Mouse (Mus musculus) limb, embryonic 15.5 days (tissue): ENCODE measurements at regions not wholly inside any gene's neighbourhood (a gene's known extent, or its start where the extent isn't known, plus 50 kb on each side); places are given as distances from the start of the nearest gene placed in this dataset.

Source experiments
- ATAC-seq: fragments of 200-750 bp; cut with Nextera tagmentation; 2 replicates; pipeline ENCODE4 v1.8.0; 2017; ENCODE audit warnings: low read depth, moderate TSS enrichment; ENCODE audit not compliant: insufficient number of reproducible peaks, low FRiP score, low TSS enrichment
- H3K27ac ChIP-seq: fragments of 300-500 bp; sonication (generic); 2 replicates; pipeline ENCODE4 v1.5.1; 2015; ENCODE audit warnings: moderate library complexity, mild to moderate bottlenecking, inconsistent platforms
- H3K27me3 ChIP-seq: fragments of 300-500 bp; sonication (generic); 2 replicates; pipeline ENCODE4 v1.6.1; 2015; ENCODE audit warnings: inconsistent platforms
- H3K36me3 ChIP-seq: fragments of 300-500 bp; sonication (generic); 2 replicates; pipeline ENCODE4 v1.6.1; 2015; ENCODE audit warnings: inconsistent platforms
- H3K4me1 ChIP-seq: fragments of 300-500 bp; sonication (generic); 2 replicates; pipeline ENCODE4 v1.6.1; 2015; ENCODE audit warnings: inconsistent platforms
- H3K4me2 ChIP-seq: fragments of 300-500 bp; sonication (generic); 2 replicates; pipeline ENCODE4 v1.6.1; 2015; ENCODE audit warnings: mild to moderate bottlenecking, inconsistent platforms
- H3K4me3 ChIP-seq: fragments of 300-500 bp; sonication (generic); 2 replicates; pipeline ENCODE4 v1.5.1; 2015; ENCODE audit warnings: mild to moderate bottlenecking, inconsistent platforms
- H3K9ac ChIP-seq: fragments of 300-500 bp; sonication (generic); 2 replicates; pipeline ENCODE4 v1.6.1; 2015; ENCODE audit warnings: inconsistent platforms
- H3K9me3 ChIP-seq: fragments of 300-500 bp; sonication (generic); 2 replicates; pipeline ENCODE4 v1.6.1; 2016; ENCODE audit warnings: inconsistent platforms
- WGBS: fragments of 180-500 bp; shearing (Covaris S2); methylation state at CpG from one replicate; pipeline ENCODE4 v1.1.7; 2015; 5-methylcytosine and 5-hydroxymethylcytosine counted together

DNA sequence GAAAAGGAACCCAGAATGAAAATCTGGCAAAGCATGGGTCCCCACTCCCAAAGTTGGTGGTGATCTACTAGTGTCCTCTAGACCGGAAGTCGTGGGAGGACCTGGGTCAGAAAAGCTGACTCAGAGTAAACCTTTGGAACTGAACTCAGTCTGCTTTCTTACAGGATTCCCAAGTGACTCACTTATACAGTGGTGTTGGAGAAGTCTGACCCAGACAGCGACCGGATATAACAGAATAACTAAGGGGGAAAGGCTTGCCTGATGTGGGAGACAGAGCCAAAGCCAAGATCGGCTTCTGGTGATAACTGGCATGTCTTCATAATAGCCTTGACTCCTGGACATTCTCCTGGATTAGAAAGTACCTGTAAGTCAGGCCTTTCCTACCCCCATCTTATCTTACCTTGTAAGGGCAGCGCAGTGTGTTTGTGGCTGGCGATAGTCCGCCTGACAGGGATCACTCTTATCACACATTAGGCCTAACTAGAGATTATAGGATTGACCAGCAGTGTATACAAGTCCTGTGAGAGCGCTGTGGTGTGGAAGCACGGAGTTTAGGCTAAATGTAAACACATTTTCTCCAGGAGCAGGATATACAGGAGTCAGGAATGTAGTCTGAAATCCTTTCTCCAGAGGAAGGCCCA lies 150.4 kb downstream of the Gm19410 start:
- WGBS: 69% methylated on average over 10 of the region's 10 CpGs
- Histone ChIP-seq H3K27ac (no peak overlapping the region), H3K4me1 (no peaks in the 10 kb centered on the region), H3K9ac (no peak overlapping the region), H3K4me2 (no peak overlapping the region), H3K36me3 (no peaks in the 10 kb centered on the region), H3K9me3 (no peaks in the 10 kb centered on the region), H3K27me3 (no peaks in the 10 kb centered on the region), H3K4me3 (no peak overlapping the region)
- ATAC-seq: no peak

DNA sequence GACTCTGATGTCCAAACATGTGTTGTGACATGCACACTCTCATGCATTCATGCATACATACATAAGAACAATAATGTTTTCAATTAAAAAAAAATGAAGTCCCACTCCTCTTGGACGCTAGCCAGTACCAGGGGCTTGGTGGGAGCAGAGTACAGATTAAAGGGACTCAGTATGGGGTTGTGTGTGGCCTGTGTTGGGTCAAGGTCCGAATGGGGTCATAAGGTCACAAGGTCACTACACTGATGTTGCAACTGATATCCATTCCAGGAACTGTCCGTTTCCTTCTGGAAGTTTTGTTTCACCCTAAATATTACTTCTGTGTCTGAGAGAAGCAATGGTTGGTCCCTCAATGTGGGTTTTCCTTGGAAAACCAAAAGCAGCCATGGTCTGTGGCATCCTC lies 152.0 kb downstream of the Gm19410 start:
- H3K9me3 ChIP-seq: no peaks in the 10 kb centered on the region
- H3K36me3 ChIP-seq: no peaks in the 10 kb centered on the region
- no peak overlapping the region for H3K4me2 ChIP-seq
- 57% methylated on average over 3 of the region's 3 CpGs for WGBS
- no peak overlapping the region for H3K27ac ChIP-seq
- H3K4me1 ChIP-seq: no peaks in the 10 kb centered on the region
- H3K4me3 ChIP-seq: no peak overlapping the region
- H3K27me3 ChIP-seq: no peaks in the 10 kb centered on the region
- ATAC-seq: no peak
- H3K9ac ChIP-seq: no peak overlapping the region

DNA sequence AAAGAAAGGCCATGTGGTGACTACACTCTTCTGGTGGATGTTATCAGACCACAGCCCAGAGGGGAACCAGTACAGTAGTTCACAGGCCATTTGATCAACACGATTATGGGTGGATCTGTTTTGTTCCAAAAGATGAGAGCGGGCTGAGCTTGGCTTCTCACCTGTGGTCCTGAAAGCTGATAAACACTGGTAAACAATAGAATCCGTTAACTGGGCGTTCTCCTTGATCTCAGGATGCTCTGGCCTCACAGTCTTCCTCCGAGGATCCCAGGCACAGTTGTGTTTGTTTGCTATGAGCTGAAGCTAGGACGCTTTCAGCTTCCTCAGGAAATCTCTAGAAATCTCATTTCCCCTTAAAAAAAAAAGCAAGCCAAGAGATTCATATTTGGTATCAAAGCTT lies 153.9 kb downstream of the Gm19410 start:
- ATAC-seq: no peak
- Histone ChIP-seq H3K9ac (no peak overlapping the region), H3K9me3 (no peaks in the 10 kb centered on the region), H3K4me2 (no peak overlapping the region), H3K27ac (no peak overlapping the region), H3K27me3 (no peaks in the 10 kb centered on the region), H3K4me1 (no peaks in the 10 kb centered on the region), H3K4me3 (no peak overlapping the region), H3K36me3 (no peaks in the 10 kb centered on the region)
- WGBS: 73% methylated on average over 6 of the region's 6 CpGs

GRCm38 (mm10) chr8:35919859-35920675 lies 154.5 kb downstream of the Gm19410 start:
- Histone ChIP-seq H3K4me1 (no peaks in the 10 kb centered on the region), H3K27ac (no peak overlapping the region), H3K4me3 (no peak overlapping the region), H3K9ac (no peak overlapping the region), H3K36me3 (no peaks in the 10 kb centered on the region), H3K9me3 (no peaks in the 10 kb centered on the region), H3K4me2 (no peak overlapping the region), H3K27me3 (no peaks in the 10 kb centered on the region)
- 55% methylated on average over 8 of the region's 8 CpGs for WGBS
- ATAC-seq: no peak

- no peaks in the 10 kb centered on the region for H3K27me3 ChIP-seq
- no peaks in the 10 kb centered on the region for H3K4me1 ChIP-seq
- H3K36me3 ChIP-seq: no peaks in the 10 kb centered on the region
- ATAC-seq: no peak
- H3K9ac ChIP-seq: no peak overlapping the region
- H3K4me3 ChIP-seq: no peak overlapping the region
- H3K4me2 ChIP-seq: no peak overlapping the region
- H3K9me3 ChIP-seq: no peaks in the 10 kb centered on the region
- H3K27ac ChIP-seq: no peak overlapping the region
- WGBS: 81% methylated on average over 1 of the region's 1 CpGs
Measured at GRCm38 (mm10) chr8:35924026-35924425, 158.4 kb downstream of the Gm19410 start.

DNA sequence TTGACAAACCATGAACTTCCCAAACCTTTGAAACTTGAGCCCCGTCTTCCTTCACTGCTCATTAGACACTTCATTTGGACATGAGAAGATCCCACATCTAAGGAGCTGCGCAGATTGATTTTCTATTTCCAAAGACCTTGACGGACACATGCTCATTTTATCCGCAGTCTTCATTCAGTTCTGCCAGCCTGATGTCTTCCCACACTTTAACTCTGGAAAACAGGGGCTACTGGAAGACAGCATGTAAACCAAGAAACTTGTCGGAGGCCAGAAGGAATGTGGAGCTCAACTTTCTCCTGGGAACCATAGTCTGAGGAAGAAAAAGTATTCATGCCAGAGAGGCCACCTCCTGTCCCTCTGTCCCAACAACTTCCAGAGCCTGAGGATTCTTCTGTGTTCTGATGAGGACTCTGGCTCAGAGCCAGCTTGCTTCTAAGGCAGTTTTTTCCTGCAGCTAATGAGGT lies 161.8 kb downstream of the Gm19410 start:
- Histone ChIP-seq H3K4me3 (no peak overlapping the region), H3K27ac (no peak overlapping the region), H3K9ac (no peak overlapping the region), H3K36me3 (no peaks in the 10 kb centered on the region), H3K4me1 (no peaks in the 10 kb centered on the region), H3K4me2 (no peak overlapping the region), H3K27me3 (no peaks in the 10 kb centered on the region), H3K9me3 (no peaks in the 10 kb centered on the region)
- ATAC-seq: no peak
- WGBS: 61% methylated on average over 5 of the region's 5 CpGs

DNA sequence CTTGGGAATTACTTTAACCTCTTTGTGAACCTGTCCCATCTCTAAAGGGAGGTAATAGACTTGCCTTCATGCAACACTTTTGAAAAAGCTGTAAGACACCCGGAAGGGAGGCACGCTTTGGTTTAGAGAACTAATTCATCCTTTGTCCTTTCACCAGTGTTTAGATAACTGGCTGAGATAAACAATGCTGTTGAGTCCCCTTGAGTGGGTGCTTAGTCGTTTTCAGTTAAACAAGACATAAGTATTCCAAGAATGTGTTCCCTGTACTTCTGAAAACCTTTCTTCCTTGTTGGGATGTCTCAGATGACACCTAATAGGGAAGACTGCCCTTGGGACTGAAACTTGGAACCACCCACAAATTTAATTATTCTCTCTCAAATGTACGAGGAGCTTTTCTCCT lies 164.7 kb downstream of the Gm19410 start:
- Histone ChIP-seq H3K4me2 (no peak overlapping the region), H3K9ac (no peak overlapping the region), H3K4me1 (0 out of 2 replicates have a peak, but pooled peaks cover 2% of the 10 kb centered on the region), H3K36me3 (no peaks in the 10 kb centered on the region), H3K27me3 (no peaks in the 10 kb centered on the region), H3K9me3 (no peaks in the 10 kb centered on the region), H3K27ac (no peak overlapping the region), H3K4me3 (no peak overlapping the region)
- WGBS: 23% methylated on average over 4 of the region's 4 CpGs
- no peak for ATAC-seq

DNA sequence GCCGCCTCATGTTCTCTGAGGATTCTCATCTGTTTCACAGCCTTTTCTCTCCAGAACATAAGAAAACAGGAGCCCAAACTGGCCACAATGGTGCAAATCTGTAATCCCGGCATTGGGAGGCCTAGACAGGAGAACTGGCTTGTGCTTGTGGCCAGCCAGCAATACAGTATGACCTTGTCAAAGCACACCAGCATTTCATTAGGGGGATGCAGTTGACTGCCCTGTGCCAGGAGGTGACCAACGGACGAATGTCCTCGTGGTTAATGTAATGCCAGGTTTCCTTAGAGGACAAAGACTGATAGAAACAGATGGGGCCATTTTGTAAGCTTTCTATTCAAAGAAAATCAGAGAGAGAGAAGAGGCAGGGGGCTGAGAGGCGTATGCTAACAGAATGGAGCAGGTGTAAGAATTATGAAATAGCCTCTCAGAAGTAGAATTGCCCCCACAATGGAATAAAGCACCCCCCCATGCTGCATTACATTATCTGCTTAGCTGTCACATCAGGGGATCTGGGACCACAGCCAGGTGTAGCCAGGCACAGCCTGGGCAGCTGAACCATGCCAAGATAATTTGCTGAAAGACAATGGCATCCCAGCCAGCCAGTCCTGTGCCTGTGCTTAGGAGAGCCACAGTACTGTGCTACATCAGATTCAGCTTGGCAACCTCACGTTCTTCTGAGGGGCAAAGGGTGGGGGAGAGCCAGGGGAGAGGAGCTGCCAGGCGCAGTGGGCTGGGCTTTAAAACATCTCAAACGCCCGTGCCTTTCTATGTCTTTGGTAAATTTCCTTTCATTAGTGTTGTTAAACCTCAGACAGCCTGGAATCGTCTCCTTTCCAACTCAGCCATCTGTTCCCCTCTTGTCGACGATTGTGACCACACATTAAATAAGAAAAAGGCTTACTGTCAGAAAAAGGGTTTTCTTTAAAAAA lies 167.9 kb downstream of the Gm19410 start:
- H3K4me3 ChIP-seq: no peak overlapping the region
- no peaks in the 10 kb centered on the region for H3K9me3 ChIP-seq
- H3K4me1 ChIP-seq: 0 out of 2 replicates have a peak, but pooled peaks cover 2% of the 10 kb centered on the region
- no peak overlapping the region for H3K4me2 ChIP-seq
- no peak for ATAC-seq
- H3K9ac ChIP-seq: no peak overlapping the region
- no peaks in the 10 kb centered on the region for H3K36me3 ChIP-seq
- no peak overlapping the region for H3K27ac ChIP-seq
- WGBS: 61% methylated on average over 13 of the region's 13 CpGs
- H3K27me3 ChIP-seq: no peaks in the 10 kb centered on the region

DNA sequence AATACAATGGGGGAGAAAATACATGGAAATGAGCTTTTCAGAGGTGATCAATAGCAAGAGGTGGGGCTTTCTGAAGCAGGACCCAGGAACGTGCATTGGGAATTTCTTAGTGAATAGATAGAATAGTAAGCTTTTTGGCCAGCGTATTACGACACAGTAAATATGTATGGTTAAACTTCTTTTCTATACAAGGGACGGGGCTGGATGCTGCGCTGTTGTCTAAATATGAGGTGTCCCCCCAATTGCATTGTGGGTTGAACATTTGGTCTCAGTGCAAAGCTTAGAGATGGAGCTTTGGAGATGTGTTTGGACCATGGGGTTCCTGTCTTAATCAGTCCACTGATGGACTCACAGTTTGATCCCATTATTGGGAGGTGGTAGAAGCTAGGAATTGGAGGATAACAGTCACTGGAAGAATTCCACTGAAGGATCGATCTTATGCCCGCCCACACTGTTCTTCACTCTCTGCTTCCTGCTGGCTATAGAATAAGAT lies 168.6 kb downstream of the Gm19410 start:
- WGBS: 94% methylated on average over 7 of the region's 7 CpGs
- H3K36me3 ChIP-seq: no peaks in the 10 kb centered on the region
- no peak for ATAC-seq

DNA sequence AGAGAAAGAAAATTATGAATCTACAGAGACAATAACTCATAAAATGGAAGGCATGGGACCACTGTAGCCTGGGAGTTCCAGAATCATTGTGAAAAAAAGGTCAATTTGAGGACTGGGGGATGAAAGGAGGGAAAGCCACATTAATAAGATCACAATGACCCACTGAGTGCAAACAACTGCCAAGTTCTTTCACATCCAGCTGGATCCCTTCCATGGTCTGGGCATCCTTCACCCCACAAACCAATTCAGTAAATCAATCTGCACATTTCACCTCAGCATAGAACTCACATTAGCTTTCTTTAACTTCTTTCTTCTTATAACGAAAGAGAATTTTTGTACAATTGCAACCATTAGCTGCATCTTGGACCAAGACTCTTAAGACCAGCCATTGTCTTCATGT lies 169.4 kb downstream of the Gm19410 start:
- no peak for ATAC-seq
- H3K36me3 ChIP-seq: no peaks in the 10 kb centered on the region
- no peaks in the 10 kb centered on the region for H3K9me3 ChIP-seq
- H3K9ac ChIP-seq: no peak overlapping the region
- H3K4me2 ChIP-seq: no peak overlapping the region
- no peaks in the 10 kb centered on the region for H3K27me3 ChIP-seq
- H3K4me3 ChIP-seq: no peak overlapping the region
- H3K4me1 ChIP-seq: 0 out of 2 replicates have a peak, but pooled peaks cover 2% of the 10 kb centered on the region
- H3K27ac ChIP-seq: no peak overlapping the region
- WGBS: 97% methylated on average over 1 of the region's 1 CpGs

More for the DNA sequence above, 168.6 kb downstream of the Gm19410 start:
- no peak overlapping the region for H3K4me2 ChIP-seq
- no peak overlapping the region for H3K4me3 ChIP-seq
- no peaks in the 10 kb centered on the region for H3K27me3 ChIP-seq
- H3K9ac ChIP-seq: no peak overlapping the region
- H3K27ac ChIP-seq: no peak overlapping the region
- 0 out of 2 replicates have a peak, but pooled peaks cover 2% of the 10 kb centered on the region for H3K4me1 ChIP-seq
- no peaks in the 10 kb centered on the region for H3K9me3 ChIP-seq

- H3K4me2 ChIP-seq: no peak overlapping the region
- H3K27me3 ChIP-seq: no peaks in the 10 kb centered on the region
- no peak overlapping the region for H3K4me3 ChIP-seq
- no peak for ATAC-seq
- 87% methylated on average over 9 of the region's 9 CpGs for WGBS
- no peaks in the 10 kb centered on the region for H3K36me3 ChIP-seq
- no peak overlapping the region for H3K27ac ChIP-seq
- no peaks in the 10 kb centered on the region for H3K9me3 ChIP-seq
- no peak overlapping the region for H3K9ac ChIP-seq
- H3K4me1 ChIP-seq: no peaks in the 10 kb centered on the region
Measured at GRCm38 (mm10) chr8:35939199-35939598, 173.6 kb downstream of the Gm19410 start.
